Mouse (Mus musculus): Measurements from ENCODE around the gene Lman2l.

Gene Lman2l

GRCm38 (mm10) chr1:36458169-36458568 is 13.1 kb upstream of the Lman2l start:
- DNase-seq (ENCODE audit: low read depth) = no peak

DNA sequence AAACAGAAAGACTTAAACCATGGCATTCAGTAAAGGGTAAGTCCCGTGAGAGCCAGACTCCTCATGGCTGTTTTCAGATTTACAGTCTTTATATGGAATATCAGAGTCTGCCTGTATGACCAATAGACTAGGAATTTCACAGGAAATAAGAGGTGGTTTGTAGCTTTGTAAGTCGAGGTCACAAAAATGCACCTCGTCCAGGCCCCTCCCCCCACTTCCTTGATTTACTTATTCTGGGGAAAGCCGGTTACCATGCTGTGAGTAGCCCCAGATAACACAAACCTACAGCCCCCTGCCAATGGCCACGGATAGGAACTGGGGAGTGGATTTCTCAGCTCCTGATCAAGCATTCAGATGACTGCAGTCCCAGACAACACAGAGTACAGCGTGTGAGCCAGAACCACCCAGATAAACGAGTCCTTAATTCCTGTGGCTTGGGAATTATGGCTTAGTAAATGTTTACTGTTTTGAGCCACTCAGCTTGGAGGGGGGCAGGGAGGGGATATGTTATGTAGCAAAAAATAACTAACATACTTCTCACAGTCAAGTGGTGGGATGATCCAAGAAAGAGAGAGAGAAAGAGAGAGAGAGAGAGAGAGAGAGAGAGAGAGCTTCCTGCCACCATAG is 12.4 kb upstream of the Lman2l start:
- peak; percentile 51 for DNase-seq (ENCODE audit: low read depth)

- DNase-seq (ENCODE audit: low read depth) = no peak
These were observed 9.2 kb upstream of the Lman2l start for GRCm38 (mm10) chr1:36454055-36454815.

GRCm38 (mm10) chr1:36446841-36447240 is 1.8 kb upstream of the Lman2l start:
- no peak for DNase-seq (ENCODE audit: low read depth)

GRCm38 (mm10) chr1:36446106-36446824 is 1.2 kb upstream of the Lman2l start:
- DNase-seq (ENCODE audit: low read depth) = no peak

- DNase-seq (ENCODE audit: low read depth) = no peak
These were observed 437 bp upstream of the Lman2l start for GRCm38 (mm10) chr1:36445508-36445907.

DNA sequence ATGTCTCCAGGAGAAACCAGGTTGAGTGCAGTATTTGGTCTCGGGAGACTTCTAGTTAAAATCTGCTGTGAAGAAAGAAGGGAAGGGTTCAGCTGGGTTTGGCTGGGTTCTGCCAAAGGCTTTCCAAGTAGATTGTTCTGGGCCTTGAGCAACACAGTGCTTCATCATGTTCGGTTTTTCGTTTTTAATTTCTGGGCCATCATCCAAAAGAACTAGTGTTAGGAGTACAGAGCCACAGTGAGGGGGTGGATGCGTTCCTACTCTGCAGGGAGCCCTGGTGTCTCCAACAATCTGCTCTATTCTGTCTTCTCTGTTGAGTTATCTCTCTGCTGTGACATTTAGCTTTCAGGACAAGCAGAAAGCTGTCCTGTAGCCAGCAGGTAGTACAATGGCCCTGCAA is 4.0 kb downstream of the Lman2l start:
- DNase-seq (ENCODE audit: low read depth) = peak; percentile 67

GRCm38 (mm10) chr1:36437223-36437622 is 7.8 kb downstream of the Lman2l start:
- DNase-seq (ENCODE audit: low read depth) = no peak

- no peak for DNase-seq (ENCODE audit: low read depth)
These were observed 8.6 kb downstream of the Lman2l start for GRCm38 (mm10) chr1:36436515-36436914.

DNA sequence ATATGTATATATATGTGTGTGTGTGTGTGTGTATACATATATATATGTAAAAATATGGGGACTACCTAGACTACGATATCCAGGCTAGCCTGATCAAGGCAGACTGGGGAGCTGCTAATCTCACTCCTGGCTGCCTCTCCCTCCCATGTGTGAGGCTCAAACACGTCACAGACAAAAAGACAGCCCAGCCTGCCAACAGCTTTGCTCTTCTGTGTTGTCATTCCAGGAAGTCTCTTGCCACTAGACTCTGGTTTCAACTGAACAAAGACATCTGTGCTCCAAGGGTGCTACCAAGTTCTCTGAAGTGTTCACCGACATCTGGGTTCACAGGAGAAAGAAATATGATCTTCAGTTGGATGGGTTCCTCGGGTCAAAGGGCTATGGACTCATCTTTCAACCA is 10.0 kb downstream of the Lman2l start:
- DNase-seq (ENCODE audit: low read depth) = no peak

GRCm38 (mm10) chr1:36433616-36434015 is 11.5 kb downstream of the Lman2l start:
- DNase-seq (ENCODE audit: low read depth) = no peak

DNA sequence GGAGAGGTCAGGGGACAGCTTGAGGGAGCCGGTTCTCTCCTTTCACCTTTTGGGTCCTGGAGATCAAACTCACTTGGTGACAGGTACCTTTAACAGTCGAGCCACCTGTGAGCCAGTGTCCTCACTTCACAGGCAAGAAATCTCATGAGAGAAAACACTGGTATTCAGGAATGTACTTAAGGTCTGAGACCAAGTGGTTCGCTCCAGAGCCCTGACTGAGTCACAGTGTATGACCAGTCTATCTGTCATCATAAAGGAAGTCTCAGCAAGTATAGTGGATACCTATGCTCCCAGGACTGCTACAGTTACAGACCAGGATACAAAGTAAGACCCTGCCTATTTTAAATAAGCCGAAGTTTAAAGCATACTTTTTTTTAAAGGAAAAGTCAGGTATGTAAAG is 12.1 kb downstream of the Lman2l start:
- DNase-seq (ENCODE audit: low read depth) = no peak

DNA sequence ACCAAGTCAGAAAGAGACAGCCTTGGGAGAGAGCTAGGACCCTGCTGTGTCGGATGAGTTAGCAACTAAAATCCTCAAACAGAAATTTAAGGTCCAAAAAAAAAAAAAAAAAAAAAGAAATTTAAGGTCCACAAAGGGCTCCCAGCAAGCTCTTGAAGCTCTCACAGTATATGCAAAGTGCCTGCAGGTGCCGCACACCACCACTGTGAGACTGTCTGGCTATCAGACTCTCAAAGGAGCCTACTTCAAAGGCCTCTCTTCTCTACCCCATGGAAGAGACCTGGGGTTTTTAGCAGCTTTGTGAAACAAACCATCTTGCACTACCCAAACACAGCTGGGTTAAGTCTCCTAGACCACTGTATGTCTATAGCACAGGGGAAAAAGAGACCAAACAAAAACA is 15.6 kb downstream of the Lman2l start:
- DNase-seq (ENCODE audit: low read depth) = no peak

DNA sequence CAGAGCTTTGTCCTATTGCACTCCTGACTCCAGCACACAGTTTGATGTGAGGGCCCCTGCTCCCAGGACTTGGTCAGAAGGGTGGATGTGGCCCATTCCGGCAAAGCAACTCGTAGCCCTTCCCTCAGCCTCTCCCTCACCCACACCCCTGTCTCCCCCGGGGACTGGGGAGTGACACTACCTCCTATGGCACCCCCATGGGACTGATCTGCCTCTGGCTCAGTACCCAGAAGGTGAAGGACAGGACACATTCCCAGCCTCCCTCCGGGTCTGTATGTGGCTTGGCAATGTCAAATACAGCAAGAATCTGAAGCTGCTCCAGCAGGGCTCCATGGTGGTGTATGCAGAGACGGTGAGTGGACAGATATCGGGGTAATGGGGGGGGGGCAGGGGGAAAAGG is 40.5 kb downstream of the Lman2l start:
- no peak for DNase-seq (ENCODE audit: low read depth)

GRCm38 (mm10) chr1:36401509-36401908 is 43.6 kb downstream of the Lman2l start:
- DNase-seq (ENCODE audit: low read depth) = no peak

DNA sequence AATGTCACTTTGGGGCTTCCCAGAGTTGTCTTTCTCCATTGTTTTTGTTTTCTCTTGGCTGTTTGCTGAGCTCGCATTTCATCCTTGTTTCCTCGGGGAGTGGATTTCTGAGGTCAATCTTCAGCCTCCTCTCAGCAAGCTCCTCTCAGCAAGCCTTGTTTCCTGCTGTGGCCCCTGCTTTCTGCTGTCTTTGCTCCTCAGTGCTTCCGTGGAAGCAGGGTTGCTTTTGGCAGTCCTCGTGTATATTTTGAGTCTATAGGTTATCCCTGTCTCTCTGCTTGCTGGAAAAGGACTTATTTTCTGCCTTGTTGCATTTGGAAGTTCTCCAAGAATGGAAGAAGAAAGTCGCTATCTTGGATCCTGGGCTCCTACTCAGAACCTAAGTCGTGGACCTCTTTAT is 48.0 kb downstream of the Lman2l start:
- no peak for DNase-seq (ENCODE audit: low read depth)

- no peak for DNase-seq (ENCODE audit: low read depth)
These were observed 65.5 kb downstream of the Lman2l start for GRCm38 (mm10) chr1:36379582-36379981.

DNA sequence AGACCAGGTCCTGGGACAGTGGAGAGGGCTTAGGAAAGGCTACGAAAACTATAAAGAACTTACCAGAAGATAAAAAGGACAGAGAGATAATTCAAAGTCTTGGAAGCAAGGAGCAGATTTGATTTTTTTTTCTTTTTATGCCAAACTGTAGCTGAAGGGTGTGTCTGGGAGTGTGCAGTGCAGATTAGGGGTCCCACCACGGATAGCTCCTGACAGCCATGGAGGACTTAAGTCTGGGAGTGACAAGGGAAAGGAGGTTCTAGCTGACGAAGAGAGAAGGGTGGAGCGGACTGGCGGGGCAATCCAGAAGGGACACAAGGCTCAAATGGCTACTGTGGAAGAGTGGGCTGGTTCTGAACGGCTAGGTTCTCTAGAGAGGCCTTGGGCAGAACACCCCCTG is 66.2 kb downstream of the Lman2l start:
- DNase-seq (ENCODE audit: low read depth) = no peak

DNA sequence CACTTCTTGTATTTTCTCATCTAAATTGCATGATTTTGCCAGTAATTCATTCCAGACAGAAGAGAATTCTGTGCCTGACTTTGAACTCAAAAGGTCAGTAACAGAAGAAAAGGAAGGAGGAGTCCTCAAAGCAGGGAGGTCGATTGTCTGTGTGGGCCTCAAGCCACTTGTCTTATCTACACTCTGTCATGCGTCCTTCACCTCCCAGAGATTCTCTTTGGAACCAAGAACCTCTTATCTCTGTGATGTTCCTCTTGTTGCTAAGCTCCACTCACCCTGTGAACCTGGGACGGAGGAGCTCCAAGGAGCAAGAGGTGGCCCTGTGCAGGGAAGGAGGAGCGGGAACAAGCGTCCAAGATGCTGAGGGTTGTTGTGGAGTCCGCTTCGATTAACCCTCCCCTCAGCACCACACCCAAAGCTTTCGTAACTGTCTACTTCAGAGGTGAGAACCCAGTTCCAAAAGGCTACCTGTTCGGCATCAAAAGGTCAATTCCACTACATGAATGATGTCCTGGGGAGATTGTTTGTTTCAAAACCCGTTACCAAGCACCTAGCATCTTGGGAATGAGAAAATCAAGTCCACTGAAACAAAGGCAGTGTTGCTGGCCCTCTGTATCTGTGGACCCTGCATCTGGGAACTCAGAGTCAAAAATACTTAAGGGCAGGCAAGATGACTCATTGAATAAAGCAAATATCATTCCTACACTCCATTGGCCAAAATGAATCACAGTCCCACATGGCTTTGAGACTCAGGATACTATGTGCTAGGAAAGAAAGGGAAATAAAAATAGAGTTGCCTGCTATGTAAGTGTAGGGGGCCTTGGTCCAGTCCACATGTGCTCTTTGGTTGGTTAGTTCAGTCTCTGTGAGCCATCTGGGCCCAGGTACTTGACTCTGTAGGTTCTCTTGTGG is 72.9 kb downstream of the Lman2l start, which contains the start of gene Fer1l5:
Fer1l5 (plus strand) TSS at position 358 of the 912 bp plus-strand sequence.
- DNase-seq (ENCODE audit: low read depth) = peak; percentile 23

GRCm38 (mm10) chr1:36370918-36371317 is 74.2 kb downstream of the Lman2l start:
- peak; percentile 93 for DNase-seq (ENCODE audit: low read depth)

Data from fibroblast of lung, adult 2 months (primary cell).